Comparison of ENCODE assay signal across 16 mouse cellular contexts in genomic region chr3:101256090-101256489, GRCm38 (mm10). TPM values are rescaled to one million over a fixed set of nuclear protein-coding genes. Genes with fewer than 3 reads are reported as not detected.
"Had no signal": no experiment of that assay in that cellular context is flagged by ENCODE, and none has a peak within 500 bp of the region (broad histone marks: within the 10 kb centered on the region; RNA-seq: fewer than 3 reads in every experiment).

No protein-coding gene starts in this region.

- H3K27ac ChIP-seq: limb, embryonic 13.5 days; liver, embryonic 14.5 days; midbrain, embryonic 10.5 days; midbrain, embryonic 15.5 days; neural tube, embryonic 12.5 days; stomach, postnatal 0 days had no signal

- H3K4me1 ChIP-seq: limb, embryonic 13.5 days; midbrain, embryonic 10.5 days; midbrain, embryonic 15.5 days; neural tube, embryonic 12.5 days had no signal

- H3K27me3 ChIP-seq: limb, embryonic 13.5 days; midbrain, embryonic 15.5 days; neural tube, embryonic 12.5 days had no signal

- H3K4me2 ChIP-seq: limb, embryonic 13.5 days; midbrain, embryonic 15.5 days; neural tube, embryonic 12.5 days had no signal

- H3K4me3 ChIP-seq: limb, embryonic 13.5 days; midbrain, embryonic 10.5 days; midbrain, embryonic 15.5 days; neural tube, embryonic 12.5 days had no signal

- H3K9me3 ChIP-seq: midbrain, embryonic 10.5 days; midbrain, embryonic 15.5 days; neural tube, embryonic 12.5 days had no signal

- H3K9ac ChIP-seq: limb, embryonic 13.5 days; liver, embryonic 14.5 days; midbrain, embryonic 15.5 days; neural tube, embryonic 12.5 days had no signal

- H3K36me3 ChIP-seq: limb, embryonic 13.5 days; midbrain, embryonic 10.5 days; midbrain, embryonic 15.5 days; neural tube, embryonic 12.5 days had no signal

- DNase-seq: left cerebral cortex, postnatal 4 days; lung, adult 2 months; lung, postnatal 36 days; thymus, postnatal 4 days had no signal

- ATAC-seq: intestine, embryonic 16.5 days; midbrain, embryonic 15.5 days had no signal

RNA-seq across cellular contexts. Expression of gene Cd2, which starts 31.6 kb away (rescaled TPM):
- total RNA-seq: layer of hippocampus, adult 8-10 months; layer of hippocampus, postnatal 14 days; left cerebral cortex, adult 18-20 months; left cerebral cortex, postnatal 10 days had no signal
- polyA plus RNA-seq: kidney, embryonic 14.5 days; limb, embryonic 13.5 days; liver, embryonic 14.5 days; midbrain, embryonic 15.5 days; neural tube, embryonic 12.5 days; stomach, postnatal 0 days had no signal
